Mouse (Mus musculus): ENCODE data around the gene Gli1.

DNA sequence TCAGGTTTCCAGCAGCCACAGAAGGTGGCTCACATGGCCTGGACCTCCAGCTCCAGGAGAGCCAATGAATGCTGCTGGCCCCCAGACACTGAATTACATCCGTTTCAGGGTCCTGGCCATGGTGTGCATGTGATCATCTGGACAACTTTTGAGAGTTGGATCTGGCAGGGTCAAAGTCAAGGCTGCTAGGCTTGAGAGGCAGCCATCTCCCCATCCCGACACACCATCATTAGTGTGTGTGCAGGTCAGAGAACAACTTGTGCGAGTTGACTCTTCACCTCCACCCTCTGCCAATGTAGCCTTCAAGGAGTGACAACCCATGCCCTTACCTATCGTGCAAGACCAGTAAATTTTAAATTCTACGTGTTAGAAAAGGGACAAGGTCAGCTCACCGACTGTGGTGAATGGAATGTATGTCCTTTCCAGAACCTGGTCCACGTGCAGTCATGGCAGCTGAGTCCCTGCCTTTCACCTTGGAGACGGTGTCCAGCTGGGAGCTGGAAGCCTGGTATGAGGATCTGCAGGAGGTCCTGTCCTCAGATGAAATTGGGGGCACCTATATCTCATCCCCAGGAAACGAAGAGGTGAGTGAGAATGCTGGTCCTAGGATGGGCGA lies 46.8 kb downstream of the Gli1 start:
- TF ChIP-seq POLR2A (IDR thresholded peaks at IDR 0.05; ENCODE audit: insufficient read depth, low read length) (no peak), CTCF (IDR thresholded peaks at IDR 0.05; ENCODE audit: low read depth, low read length) (no peak), EP300 (IDR thresholded peaks at IDR 0.05; ENCODE audit: insufficient read depth, low read depth, low read length) (no peak)
